In the genomic region with DNA sequence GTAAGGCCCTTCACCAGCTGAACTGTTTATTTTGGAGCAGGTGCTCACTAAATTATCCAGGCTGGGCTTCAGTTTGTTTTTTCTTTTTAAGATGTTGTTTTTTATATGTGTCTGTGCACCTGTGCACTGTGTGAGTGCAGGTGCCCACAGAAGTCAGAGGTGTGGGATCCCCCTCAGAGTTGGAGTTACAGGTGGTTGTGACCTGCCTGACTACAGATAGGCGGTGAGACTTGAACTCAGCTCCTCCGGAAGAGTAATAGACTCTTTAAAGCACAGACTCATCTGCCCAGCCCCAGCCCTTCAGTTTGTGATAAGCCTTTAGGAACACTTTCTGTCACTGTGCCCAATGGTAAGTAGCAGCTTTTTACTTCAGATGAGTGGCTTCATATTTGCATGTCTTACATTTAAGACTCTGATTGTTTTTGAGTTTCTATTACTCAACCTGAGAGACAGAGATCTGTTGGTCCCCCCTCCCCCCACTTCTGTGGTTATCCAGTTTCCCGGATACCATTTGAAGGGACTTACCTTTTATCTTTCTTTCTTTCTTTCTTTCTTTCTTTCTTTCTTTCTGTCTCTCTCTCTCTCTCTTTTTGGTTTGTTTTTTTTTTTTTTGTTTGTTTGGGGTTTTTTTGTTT, we compare ENCODE assay signal across 30 mouse cellular contexts. TPM values are rescaled to one million over a fixed set of nuclear protein-coding genes. Genes with fewer than 3 reads are reported as not detected.
A peak's percentile ranks its signal among the peaks of the same experiment; 100 is the strongest.
DNase-seq lines count a peak whose midpoint lies in the region; ATAC-seq and TF ChIP-seq lines count a peak whose summit lies in the region.
"Had no signal": no experiment of that assay in that cellular context is flagged by ENCODE, and none has a peak within 500 bp of the region (broad histone marks: within the 10 kb centered on the region; RNA-seq: fewer than 3 reads in every experiment).

No protein-coding gene starts in this region.

- no peak for TF ChIP-seq EP300 in MEL (IDR thresholded peaks at IDR 0.05; ENCODE audit: low read depth in 1 of 2, low read length in 2 of 2)

- TF ChIP-seq RAD21 in MEL (IDR thresholded peaks at IDR 0.05; ENCODE audit: low read depth, low read length): no peak

- no peaks in the 10 kb centered on the region for H3K27me3 ChIP-seq in intestine, embryonic 14.5 days (replicated peaks; ENCODE audit: control insufficient read depth, insufficient read depth, low read length)
- no peaks in the 10 kb centered on the region for H3K27me3 ChIP-seq in intestine, embryonic 16.5 days (replicated peaks; ENCODE audit: control insufficient read depth, insufficient read depth, low read length)
- peaks cover 0 to 3% of the 10 kb centered on the region in 2 experiments; a peak in 3 of 4 replicates for H3K27me3 ChIP-seq in MEL (ENCODE audit: control insufficient read depth in 1 of 2, insufficient read depth in 2 of 2, low read length in 2 of 2)
- H3K27me3 ChIP-seq: embryonic facial prominence, embryonic 12.5 days; hindbrain, embryonic 12.5 days; midbrain, embryonic 15.5 days had no signal

- H3K4me2 ChIP-seq in intestine, embryonic 14.5 days (ENCODE audit: low read length): no peak overlapping the region
- no peak overlapping the region for H3K4me2 ChIP-seq in intestine, embryonic 16.5 days (ENCODE audit: low read depth, low read length)
- H3K4me2 ChIP-seq: embryonic facial prominence, embryonic 12.5 days; heart, embryonic 11.5 days; hindbrain, embryonic 12.5 days; liver, embryonic 12.5 days; midbrain, embryonic 15.5 days had no signal

- ATAC-seq in intestine, embryonic 14.5 days (replicated peaks; ENCODE audit: low FRiP score, low TSS enrichment, low read depth): no peak
- ATAC-seq in intestine, embryonic 16.5 days: no peak
- ATAC-seq: forebrain, embryonic 14.5 days; hindbrain, postnatal 0 days; liver, embryonic 12.5 days; liver, postnatal 0 days; midbrain, embryonic 15.5 days had no signal

- no peaks in the 10 kb centered on the region for H3K9me3 ChIP-seq in intestine, embryonic 14.5 days (ENCODE audit: control insufficient read depth, low read length)
- no peaks in the 10 kb centered on the region for H3K9me3 ChIP-seq in intestine, embryonic 16.5 days (ENCODE audit: control insufficient read depth, low read length)
- no peaks in the 10 kb centered on the region for H3K9me3 ChIP-seq in MEL (replicated peaks; ENCODE audit: insufficient read depth, low read length)
- H3K9me3 ChIP-seq: embryonic facial prominence, embryonic 12.5 days; hindbrain, embryonic 12.5 days; liver, embryonic 12.5 days; midbrain, embryonic 10.5 days; midbrain, embryonic 15.5 days had no signal

- H3K27ac ChIP-seq in intestine, embryonic 14.5 days (ENCODE audit: low read depth): no peak overlapping the region
- no peak overlapping the region for H3K27ac ChIP-seq in intestine, embryonic 16.5 days (ENCODE audit: low read length)
- H3K27ac ChIP-seq in MEL (ENCODE audit: control insufficient read depth, low read depth, low read length): no peak overlapping the region
- H3K27ac ChIP-seq: embryonic facial prominence, embryonic 12.5 days; hindbrain, embryonic 12.5 days; hindbrain, postnatal 0 days; kidney, postnatal 0 days; liver, embryonic 12.5 days; midbrain, embryonic 10.5 days; midbrain, embryonic 15.5 days had no signal

- H3K9ac ChIP-seq in intestine, embryonic 14.5 days (ENCODE audit: low read length): no peak overlapping the region
- no peak overlapping the region for H3K9ac ChIP-seq in intestine, embryonic 16.5 days (ENCODE audit: low read depth, low read length)
- no peak overlapping the region for H3K9ac ChIP-seq in MEL (ENCODE audit: control insufficient read depth, low read depth, low read length, poor library complexity, severe bottlenecking)
- H3K9ac ChIP-seq: embryonic facial prominence, embryonic 12.5 days; hindbrain, embryonic 12.5 days; liver, embryonic 12.5 days; liver, postnatal 0 days; midbrain, embryonic 15.5 days had no signal

- 89% methylated on average over 3 of the region's 3 CpGs for WGBS in intestine, embryonic 14.5 days
- WGBS in intestine, embryonic 16.5 days: 84% methylated on average over 3 of the region's 3 CpGs

- peaks cover 16% of the 10 kb centered on the region for H3K36me3 ChIP-seq in intestine, embryonic 14.5 days (ENCODE audit: control insufficient read depth, insufficient read depth, low read length)
- H3K36me3 ChIP-seq in intestine, embryonic 16.5 days (ENCODE audit: control insufficient read depth, insufficient read depth, low read length): no peaks in the 10 kb centered on the region
- H3K36me3 ChIP-seq in MEL (ENCODE audit: control insufficient read depth in 1 of 2, insufficient read depth in 2 of 2, low read length in 2 of 2): peaks cover 4 to 14% of the 10 kb centered on the region in 2 experiments

- DNase-seq in intestine, embryonic 14.5 days (ENCODE audit: low spot score): peak; percentile 43
- DNase-seq in A20 (ENCODE audit: low read depth, low spot score) (peak; percentile 92), MEL (ENCODE audit: low read depth, low spot score) (peak; percentile 46)
- DNase-seq in naive thymus-derived CD4-positive, alpha-beta T cell, adult 2 months (ENCODE audit: low read depth): peak; percentile 25
- no peak for DNase-seq in urinary bladder, adult 2 months (ENCODE audit: low spot score)
- DNase-seq in kidney, adult 9 months: no peak
- DNase-seq in frontal cortex, postnatal 14 days (ENCODE audit: low spot score in 2 of 2): no peak
- DNase-seq: adrenal gland, postnatal 14 days; cerebellum, adult 11 months; cerebellum, adult 9-11 months; embryo, embryonic 11 days; gastrocnemius, postnatal 25 days; heart, adult 18-20 months; heart, postnatal 36 days; kidney, adult 2 months; layer of hippocampus, postnatal 36 days; left cerebral cortex, postnatal 4 days; liver, postnatal 0 days; lung, postnatal 10 days; right cerebral cortex, postnatal 25 days had no signal

- H3K4me1 ChIP-seq in intestine, embryonic 14.5 days (replicated peaks; ENCODE audit: control insufficient read depth, insufficient read depth, low read length): 0 out of 2 replicates have a peak, but pooled peaks cover 6% of the 10 kb centered on the region
- peaks cover 6% of the 10 kb centered on the region; the same call in 1 of the 2 replicates for H3K4me1 ChIP-seq in intestine, embryonic 16.5 days (ENCODE audit: control insufficient read depth, insufficient read depth, low read length)
- H3K4me1 ChIP-seq in MEL (ENCODE audit: control insufficient read depth in 1 of 2, insufficient read depth in 2 of 2, low read length in 2 of 2): peaks cover 0 to 7% of the 10 kb centered on the region in 2 experiments; a peak in 2 of 4 replicates

- H3K4me3 ChIP-seq in intestine, embryonic 14.5 days (ENCODE audit: low read depth, low read length): no peak overlapping the region
- H3K4me3 ChIP-seq in intestine, embryonic 16.5 days (ENCODE audit: low read length): no peak overlapping the region
- no peak overlapping the region for H3K4me3 ChIP-seq in MEL (ENCODE audit: control insufficient read depth in 1 of 2, insufficient read depth in 1 of 2, low read depth in 2 of 2, low read length in 2 of 2)
- H3K4me3 ChIP-seq: embryonic facial prominence, embryonic 12.5 days; hindbrain, embryonic 12.5 days; liver, embryonic 12.5 days; midbrain, embryonic 10.5 days; midbrain, embryonic 15.5 days had no signal

- peaks cover 8% of the 10 kb centered on the region for H3K79me2 ChIP-seq in MEL (ENCODE audit: control insufficient read depth, insufficient read depth, low read length, poor library complexity)

- no peak for TF ChIP-seq CTCF in MEL (IDR thresholded peaks at IDR 0.05 in 2 of 3, conservative IDR thresholded peaks at IDR 0.05 in 1 of 3; ENCODE audit: control insufficient read depth in 1 of 3, insufficient read depth in 1 of 3, low read depth in 2 of 3, low read length in 3 of 3, poor library complexity in 1 of 3, severe bottlenecking in 1 of 3)

- TF ChIP-seq POLR2A in MEL (IDR thresholded peaks at IDR 0.05; ENCODE audit: control insufficient read depth in 1 of 2, insufficient read depth in 1 of 2, low read depth in 1 of 2, low read length in 2 of 2, poor library complexity in 1 of 2): no peak

TF ChIP-seq in MEL, 35 proteins besides CTCF, POLR2A, EP300 and RAD21 (continues in another document):
- no peak for TF ChIP-seq E2F4 (IDR thresholded peaks at IDR 0.05; ENCODE audit: borderline replicate concordance, low read depth, low read length)
- TF ChIP-seq BHLHE40 (IDR thresholded peaks at IDR 0.05; ENCODE audit: borderline replicate concordance, low read depth, low read length): no peak
- no peak for TF ChIP-seq CHD1 (IDR thresholded peaks at IDR 0.05; ENCODE audit: low read depth, low read length)
- TF ChIP-seq POLR2AphosphoS5 (IDR thresholded peaks at IDR 0.05; ENCODE audit: borderline replicate concordance, low read depth, low read length): no peak
- no peak for TF ChIP-seq RCOR1 (IDR thresholded peaks at IDR 0.05; ENCODE audit: low read depth, low read length)
- TF ChIP-seq MAX (IDR thresholded peaks at IDR 0.05; ENCODE audit: low read length): no peak
- no peak for TF ChIP-seq MEF2A (IDR thresholded peaks at IDR 0.05; ENCODE audit: extremely low read depth, insufficient replicate concordance, low read depth, low read length, poor library complexity, severe bottlenecking)
- TF ChIP-seq TBP (IDR thresholded peaks at IDR 0.05; ENCODE audit: low read depth, low read length): no peak
- TF ChIP-seq ZKSCAN1 (IDR thresholded peaks at IDR 0.05; ENCODE audit: low read depth, low read length): no peak
- TF ChIP-seq MXI1 (IDR thresholded peaks at IDR 0.05; ENCODE audit: low read depth, low read length): no peak
- TF ChIP-seq USF2 (IDR thresholded peaks at IDR 0.05; ENCODE audit: borderline replicate concordance in 1 of 2, insufficient read depth in 1 of 2, low read depth in 1 of 2, low read length in 2 of 2): no peak
- no peak for TF ChIP-seq MAFK (IDR thresholded peaks at IDR 0.05; ENCODE audit: borderline replicate concordance, low read depth, low read length)
- TF ChIP-seq JUND (IDR thresholded peaks at IDR 0.05; ENCODE audit: low read depth, low read length): no peak

RNA-seq across cellular contexts. Expression of a gene that starts 31.3 kb away (rescaled TPM):
- 8.8 and 9.6 TPM in 2 replicates for polyA plus RNA-seq in intestine, embryonic 14.5 days (2014; fragmentation: Nextera tagmentation; extraction: Ambion mirVana)
- polyA plus RNA-seq in intestine, embryonic 16.5 days (2015; fragmentation: Nextera tagmentation; extraction: Ambion mirVana): 7.4 and 7.5 TPM in 2 replicates
- 3.3 and 4.6 TPM in 2 replicates for total RNA-seq in MEL (2012; rRNA removed)
- polyA plus RNA-seq in MEL (2012; ENCODE audit: insufficient read depth in 1 of 2, insufficient read length in 2 of 2, low read depth in 1 of 2, low replicate concordance in 2 of 2, missing spikeins in 1 of 2): 1 to 10 TPM in 1 of 2 experiments, not detected in 1; 4.5 TPM
- polyA plus RNA-seq in urinary bladder, adult 2 months (2012; rRNA removed): 9.7 and 10.3 TPM in 2 replicates

RNA-seq across cellular contexts. Expression of a gene that starts 34.1 kb away (rescaled TPM):
- polyA plus RNA-seq in intestine, embryonic 14.5 days (2014; fragmentation: Nextera tagmentation; extraction: Ambion mirVana): 104 and 106 TPM in 2 replicates
- 60.2 and 72.3 TPM in 2 replicates for polyA plus RNA-seq in intestine, embryonic 16.5 days (2015; fragmentation: Nextera tagmentation; extraction: Ambion mirVana)
- total RNA-seq in MEL (2012; rRNA removed): 153 and 156 TPM in 2 replicates
- polyA plus RNA-seq in MEL (2012; ENCODE audit: insufficient read depth in 1 of 2, insufficient read length in 2 of 2, low read depth in 1 of 2, low replicate concordance in 2 of 2, missing spikeins in 1 of 2): 100 to 1,000 TPM; 125 to 162 TPM
- 15.9 and 35.9 TPM in 2 replicates for polyA plus RNA-seq in urinary bladder, adult 2 months (2012; rRNA removed)

Comparison
In these comparisons a context has a peak if more than half of its experiments do, and no peak if none do; other contexts are left out.
1. DNase-seq: peak in intestine, embryonic 14.5 days (single experiment), A20 (single experiment), MEL (single experiment) and naive thymus-derived CD4-positive, alpha-beta T cell, adult 2 months (single experiment); none in urinary bladder, adult 2 months (single experiment), kidney, adult 9 months (single experiment) and frontal cortex, postnatal 14 days (0 of 2).